Mouse (Mus musculus): ENCODE measurements around the gene 1700029I15Rik.
"Not testable (repeated sequence)": the region's sequence is repeated elsewhere in the genome, so short reads cannot be mapped to it uniquely, and the experiment has no call there.

Gene 1700029I15Rik

DNA sequence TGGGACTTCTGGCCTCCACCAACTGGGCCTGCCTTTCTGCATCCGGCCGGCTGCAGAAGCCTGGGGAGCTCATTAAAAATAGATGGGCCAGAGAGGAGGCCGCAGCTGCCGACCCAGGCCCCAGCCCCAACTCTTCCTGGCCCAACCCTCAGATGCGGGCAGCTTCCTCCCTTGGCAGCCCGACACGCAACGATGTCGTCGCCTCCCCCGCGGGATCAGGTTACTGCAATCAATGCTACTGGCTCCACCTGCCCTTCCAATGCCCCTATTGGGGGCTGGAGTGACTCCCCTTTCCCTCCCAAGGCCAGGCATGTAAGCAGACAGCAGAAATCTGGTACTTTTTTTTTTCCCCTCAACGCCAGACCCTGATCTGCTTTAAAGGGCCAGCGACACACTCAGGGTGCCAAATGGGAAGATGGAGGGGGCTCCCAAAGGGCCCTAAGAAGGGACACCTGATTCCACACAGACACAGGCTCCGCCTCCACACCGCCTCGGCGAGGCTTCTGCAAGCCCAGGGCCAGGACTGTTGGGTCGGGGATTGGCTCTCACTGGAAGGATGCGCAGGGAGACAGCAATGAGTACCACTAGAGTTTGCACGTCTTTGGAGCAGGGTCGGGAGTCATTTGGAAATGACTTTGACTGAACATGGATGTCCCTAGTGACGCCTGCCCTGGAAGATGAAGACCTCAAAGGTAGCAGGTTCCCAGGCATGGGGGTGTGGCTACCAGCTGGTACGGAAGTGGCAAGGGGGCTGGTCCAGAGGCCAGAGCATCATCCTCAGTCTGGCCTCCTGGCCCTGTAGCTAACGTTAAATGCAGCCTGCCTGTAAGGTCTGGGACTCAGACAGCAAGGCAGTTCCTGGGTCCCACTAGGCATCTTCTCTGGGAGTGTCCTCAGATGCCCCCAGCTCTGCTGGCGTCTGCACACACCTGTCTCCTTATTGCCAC, 10.3 kb downstream of the 1700029I15Rik start:
- DNase-seq: no peak

DNA sequence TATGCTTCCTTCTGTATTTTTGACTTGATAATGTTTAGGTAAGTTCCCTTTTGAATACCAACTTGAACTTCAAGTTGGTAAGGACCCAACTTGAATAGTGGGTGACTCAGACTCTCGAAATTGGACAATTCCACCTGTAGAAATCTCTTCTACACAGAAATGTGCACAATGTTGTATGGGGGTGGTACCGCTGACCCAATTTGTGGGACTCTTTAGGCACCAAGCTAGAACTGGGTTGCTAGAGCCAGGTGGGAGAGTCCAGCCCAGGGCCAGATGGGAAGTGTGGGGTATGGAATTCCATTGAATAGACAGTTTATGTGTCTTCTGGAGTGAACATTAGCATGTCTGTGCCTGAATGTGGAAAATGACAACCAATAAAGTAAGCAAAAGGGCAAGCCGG, 13.2 kb downstream of the 1700029I15Rik start:
- no peak for DNase-seq

DNA sequence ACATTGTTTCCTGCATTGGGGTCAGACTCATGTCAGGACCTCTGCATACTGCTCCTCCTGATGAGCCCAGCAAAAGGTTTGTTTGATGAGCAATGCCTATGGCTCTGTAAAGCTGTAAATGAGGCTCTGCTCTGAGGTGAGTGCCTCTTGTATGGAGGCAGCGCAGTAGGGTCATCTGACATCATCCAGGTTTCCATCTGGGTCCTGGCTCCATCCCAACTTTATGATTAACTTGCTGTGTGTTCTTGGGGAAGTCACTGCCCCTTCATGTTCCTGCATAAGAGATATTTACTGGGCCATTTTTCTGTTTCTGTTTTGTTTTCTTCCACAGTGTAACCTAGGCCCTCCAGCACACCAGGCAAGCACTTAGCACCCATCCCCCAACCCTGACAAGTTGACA, 15.1 kb downstream of the 1700029I15Rik start:
- DNase-seq: no peak

DNA sequence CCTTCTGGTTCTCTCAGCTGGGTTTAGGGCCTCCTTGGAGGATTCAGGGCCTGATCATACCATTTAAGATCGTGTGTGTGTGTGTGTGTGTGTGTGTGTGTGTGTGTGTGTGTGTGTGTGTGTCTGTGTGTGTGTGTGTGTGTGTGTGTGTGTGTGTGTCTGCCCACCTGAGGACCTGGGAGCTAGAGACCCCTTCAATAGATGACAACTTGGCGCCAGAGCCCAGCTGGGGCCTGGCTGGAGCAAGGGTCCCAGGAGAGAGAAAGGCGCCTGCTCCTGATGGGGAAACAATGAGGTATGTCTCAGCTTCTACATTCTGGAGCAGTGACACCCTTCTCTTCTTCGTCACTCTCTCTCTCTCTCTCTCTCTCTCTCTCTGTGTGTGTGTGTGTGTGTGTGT, 17.5 kb downstream of the 1700029I15Rik start:
- DNase-seq: not testable (repeated sequence)

DNA sequence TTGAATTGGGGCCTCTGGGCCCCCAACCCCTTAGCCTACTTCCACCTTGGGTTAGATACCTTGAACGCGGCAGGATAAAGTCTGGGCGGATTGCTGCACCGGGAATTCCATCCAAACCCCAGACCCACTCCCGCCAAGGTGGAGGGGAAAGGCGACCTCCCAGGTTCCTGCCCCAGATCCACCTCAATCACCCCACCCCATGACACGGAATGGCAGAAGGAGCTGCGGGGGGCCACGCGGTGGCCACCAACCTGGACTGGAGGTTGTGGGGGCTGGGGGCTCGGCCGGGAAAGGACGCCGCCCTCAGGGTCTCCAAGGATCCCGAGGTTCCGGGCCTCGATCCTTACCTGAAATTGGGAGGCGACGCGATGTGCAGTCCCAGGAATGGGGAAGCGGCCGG, 18.3 kb downstream of the 1700029I15Rik start:
- no peak for DNase-seq

DNA sequence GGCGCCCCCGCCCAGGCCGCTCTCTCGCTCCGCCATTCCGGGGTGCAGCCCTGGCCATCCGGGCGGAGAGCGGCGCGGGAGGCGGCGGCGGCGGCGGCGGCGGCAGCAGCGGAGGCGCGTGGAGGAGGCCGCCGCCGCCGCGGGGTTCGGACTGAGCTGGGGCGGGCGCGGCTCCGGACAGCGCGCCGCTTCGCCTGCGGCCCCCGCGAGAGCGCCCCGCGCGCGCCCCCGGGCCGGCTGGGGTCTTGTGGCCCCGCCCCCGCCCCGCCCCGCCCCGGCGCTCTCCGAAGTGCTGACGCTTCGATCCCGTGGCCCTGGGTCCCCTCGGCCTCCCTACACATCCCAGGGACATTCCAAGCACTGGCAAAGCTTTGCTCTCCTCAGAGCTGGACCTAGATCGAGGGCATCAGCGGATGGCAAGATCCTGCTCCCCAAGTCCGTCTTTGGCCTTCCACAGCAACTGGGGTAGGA, 18.8 kb downstream of the 1700029I15Rik start, which contains the start of gene Mapk8ip1:
Gene Mapk8ip1, minus strand, starts transcription at position 173 of the 471 bp plus-strand sequence.
- DNase-seq: no peak

DNA sequence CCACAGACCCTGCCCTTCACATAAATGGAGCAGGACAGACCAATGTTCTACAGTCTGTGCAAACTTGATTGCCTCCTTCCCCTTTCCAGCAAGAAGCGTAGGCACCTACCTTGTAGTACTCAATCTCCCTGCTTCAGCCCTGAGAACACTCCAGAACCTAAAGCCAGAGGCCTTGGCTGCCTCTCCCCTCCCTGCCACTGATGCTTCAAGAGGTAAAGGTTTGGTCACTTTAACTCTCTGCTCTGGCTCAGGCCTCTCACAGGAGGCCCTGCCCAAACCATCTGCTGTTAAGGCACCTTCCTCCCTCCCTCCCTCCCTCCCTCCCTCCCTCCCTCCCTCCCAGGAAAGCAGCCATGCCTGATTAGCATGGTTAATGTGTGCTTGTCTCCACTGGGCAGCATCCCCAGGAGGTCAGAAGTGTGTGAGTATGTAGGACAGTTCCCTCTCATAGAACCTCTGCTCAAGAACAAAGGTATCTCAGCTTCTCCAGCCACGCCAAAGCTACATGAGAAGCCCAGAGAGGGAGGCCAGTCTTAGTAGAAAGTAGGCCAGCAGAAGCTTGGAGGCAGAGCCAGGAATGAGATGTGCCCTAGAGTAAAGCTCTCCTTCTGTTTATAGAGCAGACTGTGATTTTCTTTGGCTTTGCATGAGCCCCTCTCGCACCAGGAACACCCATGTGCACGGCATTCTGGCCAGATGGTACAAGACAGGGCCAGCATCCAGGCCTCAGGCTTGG, 20.4 kb downstream of the 1700029I15Rik start:
- DNase-seq: no peak

DNA sequence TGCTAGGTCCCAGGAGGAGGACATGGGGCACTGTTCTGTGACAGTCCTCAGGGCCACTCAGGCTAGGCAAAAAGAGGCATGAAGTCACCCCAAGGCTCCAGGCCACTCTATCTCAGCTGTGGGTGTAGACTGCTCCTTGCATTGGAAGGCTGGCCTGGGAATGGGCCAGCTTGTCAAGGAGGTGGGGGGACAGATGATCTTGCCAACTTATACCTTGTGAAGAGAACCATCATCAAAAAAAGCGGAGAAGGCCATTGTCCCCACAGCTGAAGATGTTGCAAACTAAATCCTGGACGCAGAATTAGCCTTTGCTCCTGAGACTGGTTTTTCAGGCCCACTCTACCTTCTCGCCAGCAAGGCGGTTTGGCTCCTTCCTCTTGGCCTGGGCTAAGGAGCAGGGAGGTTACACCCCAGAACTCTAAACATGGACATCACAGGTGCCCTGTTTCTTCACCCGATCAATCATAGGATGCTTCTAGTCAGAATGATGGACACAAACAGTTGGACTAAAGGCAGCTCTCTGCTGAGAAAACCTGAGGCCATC, 21.5 kb downstream of the 1700029I15Rik start:
- DNase-seq: no peak

DNA sequence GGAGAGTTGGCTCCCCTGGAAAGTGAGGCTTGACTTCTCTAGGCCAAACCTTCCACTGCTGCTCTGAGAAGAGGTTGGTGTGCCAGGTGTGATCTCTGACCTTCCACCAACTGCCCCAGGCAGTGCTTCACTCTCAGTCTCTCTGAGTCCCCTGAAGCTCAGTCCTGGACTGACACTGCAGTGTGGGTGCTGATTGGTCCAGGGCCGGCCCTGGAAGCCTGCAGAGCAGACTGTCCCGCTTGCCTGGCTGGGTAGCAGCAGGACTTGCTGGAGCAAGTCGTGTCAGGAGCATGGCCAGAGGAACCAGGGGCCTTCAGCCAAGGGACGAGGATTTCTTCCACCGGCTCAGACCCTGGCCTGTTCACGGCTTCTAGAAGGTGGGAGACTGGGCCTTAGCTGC, 22.4 kb downstream of the 1700029I15Rik start:
- no peak for DNase-seq

DNA sequence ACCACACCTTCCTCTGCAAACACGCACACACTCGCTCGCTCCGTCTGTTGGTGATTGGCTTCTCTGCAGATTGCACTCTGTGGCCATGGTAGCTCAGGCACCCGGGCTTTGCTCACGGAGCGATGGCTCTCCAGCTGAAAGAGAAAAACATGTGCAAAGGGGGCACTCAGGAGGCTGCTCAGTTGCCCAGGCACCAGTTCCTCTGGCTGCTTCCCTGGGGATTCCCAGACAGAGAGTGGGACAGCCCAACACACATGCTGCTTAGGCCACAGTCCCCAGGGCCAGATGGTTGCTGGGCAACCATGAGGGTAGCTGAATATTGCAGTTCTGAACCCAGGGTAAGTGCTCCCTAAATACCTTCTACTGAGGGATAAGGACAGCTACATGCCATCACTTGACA, 23.3 kb downstream of the 1700029I15Rik start:
- no peak for DNase-seq

DNA sequence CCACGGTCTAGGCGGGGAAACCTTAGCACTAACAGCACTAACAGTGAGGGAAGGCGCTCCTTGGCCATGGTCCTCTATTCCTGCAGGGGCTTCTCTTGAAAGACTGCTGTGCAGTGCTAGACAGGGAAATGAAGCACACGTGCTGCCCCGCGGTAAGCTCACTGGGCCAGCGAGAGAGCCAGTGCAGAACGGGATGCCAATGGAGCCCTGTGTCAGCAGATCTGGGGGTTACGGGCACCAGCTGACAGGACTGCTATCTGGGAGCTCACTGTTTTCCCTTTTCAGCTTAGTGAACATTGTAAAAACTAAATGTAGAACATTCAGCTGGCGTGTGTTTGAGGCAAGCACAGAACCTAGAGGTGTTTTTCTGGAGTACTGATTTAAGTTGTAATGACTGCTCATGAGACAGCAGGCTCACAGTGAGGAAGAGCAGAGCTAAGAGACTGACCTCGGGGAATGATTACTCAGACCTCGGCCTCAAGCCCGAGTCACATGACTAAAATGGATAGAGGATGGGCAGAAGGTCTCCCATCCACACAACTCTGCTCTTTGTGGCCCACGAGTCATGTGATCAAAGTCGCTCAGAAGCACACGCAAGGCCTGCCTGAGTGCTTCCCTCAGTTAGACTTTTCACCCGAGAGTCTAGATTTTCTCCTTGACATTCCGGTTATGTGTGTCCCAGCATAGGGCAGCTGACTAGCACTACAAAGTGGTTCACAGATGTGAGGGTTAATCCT, 26.1 kb downstream of the 1700029I15Rik start:
- no peak for DNase-seq

DNA sequence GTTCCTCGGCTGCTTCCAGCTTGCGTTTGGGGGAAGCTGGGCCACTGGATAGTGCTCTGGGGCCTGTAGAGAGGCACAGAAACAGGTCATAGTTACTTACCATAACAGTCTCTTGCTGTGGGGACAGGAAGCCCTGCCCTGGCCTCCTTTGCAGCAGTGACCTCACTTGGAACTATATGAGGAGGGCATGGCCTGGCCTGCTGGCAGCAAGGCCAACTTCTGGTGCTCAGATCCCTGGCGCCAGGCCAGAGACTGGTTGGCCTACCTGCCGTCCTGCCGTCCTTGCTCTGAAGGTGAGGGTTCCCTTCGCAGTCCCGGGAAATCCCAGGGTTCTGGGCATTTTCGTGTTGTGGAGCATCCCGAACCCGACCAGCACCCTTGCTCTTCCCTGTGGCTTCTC, 29.4 kb downstream of the 1700029I15Rik start:
- DNase-seq: no peak

DNA sequence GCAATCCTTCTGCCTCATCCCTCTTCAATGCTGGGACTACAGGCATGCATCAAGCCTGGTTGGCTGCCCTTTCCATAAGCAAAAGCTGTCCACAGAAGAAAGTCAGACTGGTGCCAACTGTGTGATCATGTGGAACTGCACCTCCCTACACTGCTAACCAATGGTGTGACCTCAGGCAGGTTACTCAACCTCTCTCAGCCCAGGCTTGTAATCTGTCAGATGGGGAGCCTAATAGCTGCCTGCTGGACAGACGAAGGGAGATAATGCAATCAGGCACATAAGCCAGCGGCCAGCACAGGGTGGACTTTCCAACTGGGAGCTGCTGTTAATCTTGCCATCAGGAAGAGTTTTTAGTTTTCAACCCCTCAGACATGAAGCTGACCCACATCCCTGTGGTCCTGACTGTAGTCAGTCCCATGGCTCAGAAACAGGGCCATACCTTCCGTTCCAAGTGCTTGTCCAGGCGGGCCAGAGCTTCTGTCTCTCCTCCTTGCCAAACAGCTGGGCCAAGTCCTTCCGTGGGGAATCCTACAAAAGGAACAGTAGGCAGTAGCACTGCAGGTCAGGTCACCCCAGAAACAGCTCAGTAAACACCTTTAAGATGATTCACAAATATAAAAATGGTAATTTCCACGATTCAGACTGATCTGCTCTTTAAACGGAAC, 39.5 kb downstream of the 1700029I15Rik start:
- no peak for DNase-seq

DNA sequence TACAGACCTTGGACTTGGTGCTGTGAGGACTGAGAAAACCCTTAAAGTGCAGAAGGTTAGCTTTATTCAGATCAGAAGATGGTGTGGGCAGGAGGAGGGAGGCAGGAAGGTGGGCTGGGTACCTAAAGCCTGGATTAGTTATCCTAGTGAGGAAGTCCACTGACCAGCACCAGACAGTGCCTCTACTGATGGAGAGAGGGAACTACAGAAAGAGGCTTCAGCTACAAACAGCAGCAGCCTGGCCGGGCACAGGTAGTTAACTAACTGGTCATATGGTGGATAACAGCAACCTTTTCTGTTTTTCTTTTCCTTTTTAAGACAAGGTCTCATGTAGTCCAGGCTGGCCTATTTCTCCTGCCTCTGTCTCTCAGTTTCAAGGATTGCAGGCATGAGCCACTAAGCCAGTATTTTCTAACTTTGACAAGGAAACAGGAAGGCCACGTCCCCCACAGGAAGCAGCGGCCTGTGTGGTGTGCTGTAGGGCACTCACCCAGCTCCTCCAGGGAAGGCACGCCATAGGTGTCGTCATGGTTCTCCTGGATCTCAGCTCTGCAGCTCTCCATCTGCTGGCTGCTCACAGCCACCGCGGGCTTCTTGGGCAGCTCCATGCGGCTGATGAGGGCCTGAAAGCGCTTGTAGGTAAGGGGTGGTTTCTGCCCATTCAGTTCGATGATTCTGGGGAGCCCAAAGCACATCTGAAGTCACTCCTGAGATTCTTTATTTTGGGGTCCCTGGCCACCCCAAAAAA, 40.2 kb downstream of the 1700029I15Rik start:
- no peak for DNase-seq

DNA sequence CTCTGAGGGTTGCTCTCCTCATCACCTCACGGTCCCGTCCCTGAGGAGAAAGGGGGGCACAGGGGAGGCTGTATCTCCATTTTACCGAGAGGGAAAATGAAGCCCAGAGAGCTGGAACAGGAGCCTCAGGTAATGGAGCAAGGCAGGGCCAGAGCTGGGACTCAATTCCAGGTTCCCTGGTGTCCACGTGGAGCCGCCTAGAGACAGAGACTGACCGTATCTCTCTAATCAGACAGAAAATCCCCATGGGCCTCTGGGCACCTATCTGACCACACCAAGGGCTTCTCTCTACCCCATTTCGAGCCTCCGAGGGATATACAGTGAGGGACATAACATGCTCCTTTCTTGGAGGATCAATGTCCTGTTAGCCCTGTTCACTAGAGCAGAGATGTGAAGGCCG, 40.8 kb downstream of the 1700029I15Rik start:
- no peak for DNase-seq

DNA sequence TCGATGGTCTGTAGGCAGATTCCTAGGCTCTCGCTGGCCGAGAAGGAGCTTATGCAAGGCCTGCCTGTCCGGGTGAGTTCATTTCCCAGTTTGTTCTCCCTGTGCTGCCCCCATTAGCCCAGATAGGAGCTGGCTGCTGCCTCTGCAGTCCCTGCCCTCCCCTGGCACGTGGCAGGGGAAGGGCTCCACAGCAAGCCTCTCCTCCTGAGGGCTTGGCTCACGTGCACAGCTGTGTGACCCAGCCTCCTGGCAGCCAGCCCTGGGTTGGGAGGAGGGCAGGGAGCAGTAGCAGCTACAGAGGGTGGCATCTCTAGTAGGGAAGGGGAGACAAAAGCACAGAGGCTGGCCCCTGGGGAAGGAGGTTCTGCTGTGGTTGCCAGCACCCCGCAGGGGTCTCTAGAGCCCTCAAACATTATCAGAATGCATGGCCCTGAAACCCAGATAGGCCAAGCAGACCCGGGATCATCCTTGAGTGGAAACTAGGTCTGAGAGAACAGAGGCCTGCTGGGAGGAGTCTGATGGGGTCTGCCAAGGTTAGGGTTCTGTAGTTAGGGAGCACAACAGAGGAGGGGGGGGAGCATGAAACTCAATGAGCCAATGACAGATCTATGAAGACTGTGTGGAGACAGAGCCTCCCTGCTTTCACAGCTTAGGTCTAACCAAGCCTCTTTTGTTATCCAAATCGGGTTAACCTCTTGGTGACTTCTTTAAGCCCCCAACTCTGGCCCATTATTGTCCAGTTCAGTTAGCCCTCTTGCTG, 41.5 kb downstream of the 1700029I15Rik start:
- DNase-seq: no peak

DNA sequence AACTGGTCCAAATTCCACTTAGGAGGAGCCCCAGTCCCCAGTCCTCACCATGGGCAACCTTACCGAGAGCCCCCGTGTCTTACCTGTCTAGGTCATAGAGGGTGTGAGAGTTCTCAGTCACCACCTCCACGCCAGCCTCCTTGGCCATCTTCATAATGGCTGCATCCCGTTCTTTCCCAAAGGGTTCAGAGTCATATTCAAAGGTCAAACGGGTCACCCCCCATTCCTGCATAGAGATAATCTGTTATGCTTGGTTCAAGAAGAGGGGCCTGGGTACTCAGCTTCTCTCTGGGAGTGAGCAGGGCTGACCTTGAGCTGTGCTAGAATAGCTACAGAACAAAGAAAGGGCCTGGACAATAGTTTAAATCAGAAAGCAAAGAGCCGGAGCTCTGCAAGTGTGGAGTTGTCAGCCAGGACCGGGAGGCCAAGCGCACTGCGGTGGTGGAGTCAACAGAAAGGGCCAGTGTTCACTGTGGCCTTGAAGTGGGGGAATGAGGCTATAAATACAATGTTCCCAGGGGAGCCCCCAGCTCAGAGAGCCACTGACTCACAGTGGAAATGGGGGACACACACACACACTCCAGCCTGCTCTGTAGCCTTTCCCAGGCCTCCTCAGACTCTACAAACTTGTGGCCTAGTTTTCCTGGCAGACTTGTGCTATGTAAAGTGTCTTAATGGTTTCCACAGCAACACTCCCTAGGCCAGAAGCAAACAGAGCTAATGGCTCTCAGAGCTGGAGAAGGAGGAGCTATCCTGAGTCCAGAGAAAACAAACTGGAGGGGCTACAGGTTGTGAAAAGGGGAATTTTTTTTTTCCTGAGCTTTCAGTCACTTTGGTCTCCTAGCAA, 42.3 kb downstream of the 1700029I15Rik start:
- no peak for DNase-seq

DNA sequence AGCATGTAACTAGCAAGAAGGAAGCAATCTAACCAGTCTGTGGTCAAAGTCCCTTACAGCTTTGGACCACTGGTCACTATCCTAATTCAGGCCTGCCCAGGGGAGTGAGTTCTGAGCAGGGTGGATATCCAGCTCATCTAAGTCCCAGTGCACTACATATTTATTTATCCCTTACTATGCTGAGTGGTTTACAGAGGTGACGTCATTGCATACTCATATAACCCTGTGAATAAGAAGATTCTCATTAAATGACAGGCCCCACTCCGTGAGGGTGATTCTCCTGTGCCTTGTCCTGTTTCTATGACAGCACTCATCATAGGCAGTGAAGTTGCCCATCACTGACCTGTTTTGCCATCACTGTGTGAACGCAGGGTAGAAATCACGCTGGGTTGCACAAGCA, 43.0 kb downstream of the 1700029I15Rik start:
- DNase-seq: no peak

DNA sequence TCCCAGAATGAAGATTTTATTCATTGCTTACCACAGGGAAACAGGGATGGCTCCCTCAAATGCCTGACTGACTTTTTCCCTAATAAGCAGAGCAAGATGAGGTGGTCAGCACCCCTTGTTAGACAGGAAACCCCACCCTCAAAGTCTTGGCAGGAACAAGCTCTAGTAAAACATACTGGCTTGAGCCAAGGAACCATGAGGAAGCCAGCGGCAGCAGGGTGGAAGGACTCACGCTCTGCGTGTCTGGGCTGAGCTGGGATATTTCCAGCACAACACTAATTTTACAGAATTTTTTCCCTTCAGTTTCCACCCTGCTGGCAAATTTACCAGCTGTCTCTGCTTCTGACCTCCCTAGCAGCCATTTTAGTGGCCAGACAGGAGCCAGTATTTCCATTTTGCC, 44.1 kb downstream of the 1700029I15Rik start:
- no peak for DNase-seq

DNA sequence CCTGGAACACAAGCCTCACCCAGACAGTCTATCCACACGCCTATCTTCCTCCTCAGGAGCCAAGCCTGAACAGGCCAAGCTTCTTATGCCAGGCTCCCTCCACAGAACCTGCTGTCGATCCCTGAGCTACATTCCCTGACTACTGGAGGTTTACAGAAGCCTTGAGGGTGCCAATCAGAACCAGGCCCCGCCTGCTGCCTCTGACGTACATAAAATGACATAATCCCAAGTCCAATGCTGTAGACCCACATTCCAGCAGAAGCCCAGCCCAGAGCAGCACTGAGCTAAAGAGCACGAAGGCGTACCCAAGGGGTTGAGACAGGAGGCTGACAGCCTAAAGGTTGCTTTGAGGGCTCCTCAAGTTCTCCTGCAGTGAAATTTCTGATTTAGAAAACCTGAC, 45.5 kb downstream of the 1700029I15Rik start:
- no peak for DNase-seq

All from B cell, adult 2 months (primary cell).